Mouse (Mus musculus): Measurements from ENCODE around the gene Slc6a8.

Gene Slc6a8

DNA sequence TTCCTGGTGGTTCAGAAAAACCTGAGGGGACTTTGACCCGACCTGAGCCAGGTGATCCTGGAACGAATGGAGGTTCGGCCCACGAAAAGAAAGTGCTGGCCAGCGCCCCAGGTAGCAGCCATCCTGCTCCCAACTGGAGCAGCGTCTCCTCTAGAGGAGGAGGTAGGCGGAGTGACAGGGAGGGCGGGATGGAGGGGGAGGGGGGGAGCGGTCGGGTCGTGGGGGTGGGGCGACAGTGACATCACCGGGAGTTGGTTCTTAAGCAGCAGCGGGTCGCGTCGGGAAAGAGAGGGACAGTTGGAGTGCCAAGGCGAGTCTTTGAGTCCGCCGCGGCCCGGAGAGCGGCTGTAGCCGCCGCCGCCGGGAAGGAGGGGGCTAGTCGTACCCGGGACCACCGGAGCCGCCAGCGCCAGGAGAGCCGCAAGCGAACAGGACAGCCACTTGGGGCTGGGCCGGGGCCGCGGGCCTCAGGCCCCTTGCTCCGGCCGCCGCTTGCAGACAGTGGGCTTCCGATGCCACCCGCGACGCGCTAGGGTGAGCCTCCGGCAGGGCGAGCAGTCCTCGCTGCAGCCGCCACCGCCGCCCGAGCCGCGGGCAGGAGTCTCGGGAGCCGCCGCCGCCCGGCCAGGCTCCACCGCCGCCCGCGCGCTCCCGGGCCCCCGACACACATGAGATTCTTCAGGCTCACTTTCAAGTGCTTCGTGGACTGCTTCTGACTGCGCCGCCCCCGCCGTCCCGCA lies at the start of gene Slc6a8:
Gene Slc6a8, plus strand, starts transcription at position 272 of the 740 bp plus-strand sequence.
- DNase-seq (ENCODE audit: low spot score) = peak; percentile 72

DNA sequence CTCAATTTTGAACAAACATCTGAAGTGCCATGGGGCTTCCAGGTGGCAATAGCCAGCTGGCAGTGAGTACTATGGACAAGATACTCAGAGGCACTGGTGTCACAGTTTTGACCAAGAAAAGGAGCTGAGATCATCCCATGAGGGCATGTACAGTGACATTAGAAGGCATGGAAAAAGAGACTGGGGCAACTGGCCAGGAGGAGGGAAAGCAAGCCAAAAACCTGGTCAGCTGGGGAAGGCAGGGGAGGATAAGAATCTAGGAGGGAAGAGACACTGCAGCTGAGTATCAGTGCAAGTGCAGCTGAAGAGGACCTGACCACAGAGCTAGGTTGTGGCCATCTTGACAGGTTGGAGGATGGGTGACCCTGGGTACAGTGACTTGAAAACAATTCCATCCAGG lies 46.0 kb upstream of the Slc6a8 start:
- no peak for DNase-seq (ENCODE audit: low spot score)

DNA sequence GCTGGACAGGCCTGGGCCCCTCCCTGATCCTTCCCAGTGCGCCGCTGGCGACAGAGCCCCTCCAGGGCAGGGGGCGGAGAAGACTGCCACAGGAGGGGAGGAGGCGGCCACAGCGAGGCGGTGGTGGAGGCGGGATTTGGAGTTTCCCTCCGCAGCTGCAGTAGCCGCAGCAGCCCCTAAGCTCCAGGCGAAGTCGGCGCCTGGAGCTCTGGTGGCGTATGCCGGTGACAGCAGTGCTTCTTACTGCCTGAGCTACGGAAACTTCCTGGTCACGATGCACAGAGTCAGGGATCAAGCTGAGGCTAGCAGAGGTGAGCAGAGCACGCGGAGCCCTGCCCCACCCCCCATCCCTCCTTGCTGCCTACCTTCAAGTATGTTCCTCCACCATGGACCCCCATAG lies 37.5 kb upstream of the Slc6a8 start:
- no peak for DNase-seq (ENCODE audit: low spot score)

DNA sequence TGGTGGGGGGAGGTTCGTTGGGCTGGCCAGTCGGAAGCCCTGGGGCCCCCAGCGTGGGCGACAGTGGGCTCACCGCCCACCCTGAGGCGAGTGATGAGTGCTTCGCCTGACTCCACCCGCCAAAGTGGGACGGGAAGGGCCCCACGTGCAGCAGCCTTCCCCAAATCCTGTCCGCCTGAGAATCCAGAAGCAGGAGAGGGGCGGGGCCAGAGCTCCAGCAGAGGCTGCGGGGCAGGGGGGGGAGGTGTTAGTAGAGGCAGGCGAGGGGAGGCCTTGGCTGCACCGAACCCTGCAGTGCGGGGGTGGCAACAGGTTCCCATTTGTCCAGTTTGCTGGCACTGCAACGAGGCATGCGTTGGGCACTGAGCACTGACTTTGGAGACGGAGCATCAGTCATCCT lies 35.5 kb upstream of the Slc6a8 start:
- DNase-seq (ENCODE audit: low spot score) = peak; percentile 52

DNA sequence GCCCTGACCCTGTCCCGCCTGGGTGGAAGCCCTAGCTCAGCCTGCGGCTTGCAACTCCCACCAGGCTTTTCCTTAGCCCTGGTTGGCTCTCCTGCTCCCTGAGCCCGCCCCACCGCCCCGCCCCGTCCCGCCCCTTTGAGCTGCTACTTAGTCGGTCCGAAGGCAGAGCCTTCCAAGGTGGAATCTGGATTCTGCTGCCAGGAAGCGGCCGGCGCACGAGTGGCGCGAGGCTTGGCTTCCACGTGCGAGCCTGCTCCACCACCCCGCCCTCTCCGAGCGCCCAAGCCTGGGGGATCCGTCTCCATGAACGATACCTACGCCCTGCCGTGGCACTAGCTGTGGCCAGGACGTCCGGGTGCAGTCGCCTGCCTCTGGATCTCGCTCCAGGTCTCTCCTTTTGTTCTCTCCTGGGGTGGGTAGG lies 33.7 kb upstream of the Slc6a8 start, which contains the start of gene Dusp9:
Gene Dusp9, plus strand, starts transcription at position 165 of the 421 bp plus-strand sequence.
- DNase-seq (ENCODE audit: low spot score) = peak; percentile 59

DNA sequence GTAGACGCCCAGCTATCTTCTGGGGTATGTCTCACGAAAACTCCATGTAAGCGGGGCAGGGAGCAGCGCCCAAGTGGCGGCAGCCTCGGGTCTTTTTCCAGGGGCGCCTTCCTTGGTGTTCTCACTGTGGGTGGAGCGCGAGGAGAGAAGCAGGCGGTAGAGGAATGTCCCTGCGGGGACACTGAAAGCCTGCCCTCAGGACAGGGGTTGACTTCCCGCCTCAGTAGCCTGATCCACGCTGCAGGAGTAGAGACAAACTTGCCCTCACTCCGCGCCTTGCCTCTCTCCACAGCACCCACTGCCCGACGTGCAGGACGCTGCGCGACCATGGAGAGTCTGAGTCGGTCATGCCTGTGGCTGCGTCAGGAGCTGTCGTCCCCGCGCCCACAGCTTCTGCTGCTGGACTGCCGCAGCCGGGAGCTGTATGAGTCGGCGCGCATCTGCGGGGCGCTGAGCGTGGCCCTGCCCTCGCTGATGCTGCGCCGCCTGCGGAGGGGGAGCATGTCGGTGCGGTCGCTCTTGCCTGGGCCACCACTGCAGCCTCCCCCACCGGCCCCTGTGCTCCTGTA lies 33.0 kb upstream of the Slc6a8 start:
- DNase-seq (ENCODE audit: low spot score) = peak; percentile 39

- DNase-seq (ENCODE audit: low spot score) = no peak
Measured at GRCm38 (mm10) chrX:73645121-73645520, 27.8 kb upstream of the Slc6a8 start.

DNA sequence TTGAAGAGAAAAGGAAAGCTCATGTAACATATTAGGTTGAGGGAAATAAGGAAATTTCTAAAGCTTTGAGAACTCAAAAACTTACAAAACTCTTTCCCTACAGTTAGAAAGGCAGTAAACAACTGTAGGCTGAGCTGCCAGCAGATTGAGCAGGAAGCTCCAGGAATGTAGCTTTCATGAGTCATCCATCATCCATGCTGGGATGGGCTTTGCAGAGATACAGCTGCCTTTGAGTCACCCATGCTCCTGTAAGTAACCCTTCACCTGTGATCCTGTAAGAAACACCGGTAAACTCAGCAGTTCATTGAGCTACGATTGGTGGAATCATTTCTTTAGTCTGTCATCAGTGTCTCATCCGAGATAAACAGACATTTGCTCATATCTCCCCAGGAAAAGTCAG lies 22.1 kb upstream of the Slc6a8 start:
- no peak for DNase-seq (ENCODE audit: low spot score)

GRCm38 (mm10) chrX:73653392-73653791 lies 19.6 kb upstream of the Slc6a8 start:
- no peak for DNase-seq (ENCODE audit: low spot score)

- peak; percentile 80 for DNase-seq (ENCODE audit: low spot score)
Measured at GRCm38 (mm10) chrX:73654177-73654576, 18.8 kb upstream of the Slc6a8 start.

DNA sequence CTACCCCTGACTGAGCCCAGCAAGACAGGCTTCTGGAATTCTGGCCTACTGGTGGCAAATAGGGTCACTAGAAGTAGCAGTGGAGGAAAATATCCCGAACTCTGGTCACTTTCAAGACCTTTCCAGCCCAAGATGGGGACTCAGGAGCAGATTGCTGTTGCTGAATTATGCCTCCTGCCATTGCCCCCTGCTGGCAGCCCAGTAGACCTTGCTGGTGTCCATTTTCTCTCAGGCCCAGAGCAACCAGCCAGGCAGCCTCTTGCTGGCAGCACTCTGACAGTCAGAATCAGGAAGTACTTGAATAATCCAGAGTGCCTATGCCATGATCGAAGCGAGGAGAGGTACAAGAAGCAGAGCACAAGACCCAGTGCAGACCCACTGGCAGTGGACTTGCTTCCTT lies 17.4 kb upstream of the Slc6a8 start:
- peak; percentile 57 for DNase-seq (ENCODE audit: low spot score)

GRCm38 (mm10) chrX:73658391-73658790 lies 14.6 kb upstream of the Slc6a8 start:
- no peak for DNase-seq (ENCODE audit: low spot score)

DNA sequence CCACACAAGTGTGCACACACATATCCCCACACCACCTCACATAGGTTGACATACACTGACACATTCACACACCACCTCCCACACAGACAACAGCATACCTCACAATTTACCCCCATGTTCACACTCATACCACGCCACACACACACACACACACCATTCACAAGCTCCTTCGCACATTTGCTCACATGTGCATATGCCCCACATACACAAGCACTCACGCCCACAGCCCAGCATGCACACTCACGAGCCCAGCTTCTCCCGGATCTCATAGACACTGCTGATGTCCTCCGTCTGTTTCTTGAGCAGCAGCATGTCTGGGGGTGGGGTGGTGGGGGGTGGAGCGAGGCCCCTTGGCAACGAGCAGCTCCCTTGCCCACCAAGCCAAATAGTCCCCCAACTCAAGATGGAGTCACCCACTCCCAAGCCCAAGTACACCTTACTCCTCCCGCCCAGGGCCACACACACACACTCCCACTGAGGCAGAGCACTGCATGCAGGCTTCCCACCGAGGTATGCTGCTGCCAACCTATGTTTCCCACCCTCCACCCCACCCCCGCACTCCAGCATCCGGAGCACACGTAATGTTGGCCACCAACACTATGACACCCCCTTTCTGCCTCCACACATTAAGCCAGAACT lies 13.9 kb upstream of the Slc6a8 start:
- no peak for DNase-seq (ENCODE audit: low spot score)

DNA sequence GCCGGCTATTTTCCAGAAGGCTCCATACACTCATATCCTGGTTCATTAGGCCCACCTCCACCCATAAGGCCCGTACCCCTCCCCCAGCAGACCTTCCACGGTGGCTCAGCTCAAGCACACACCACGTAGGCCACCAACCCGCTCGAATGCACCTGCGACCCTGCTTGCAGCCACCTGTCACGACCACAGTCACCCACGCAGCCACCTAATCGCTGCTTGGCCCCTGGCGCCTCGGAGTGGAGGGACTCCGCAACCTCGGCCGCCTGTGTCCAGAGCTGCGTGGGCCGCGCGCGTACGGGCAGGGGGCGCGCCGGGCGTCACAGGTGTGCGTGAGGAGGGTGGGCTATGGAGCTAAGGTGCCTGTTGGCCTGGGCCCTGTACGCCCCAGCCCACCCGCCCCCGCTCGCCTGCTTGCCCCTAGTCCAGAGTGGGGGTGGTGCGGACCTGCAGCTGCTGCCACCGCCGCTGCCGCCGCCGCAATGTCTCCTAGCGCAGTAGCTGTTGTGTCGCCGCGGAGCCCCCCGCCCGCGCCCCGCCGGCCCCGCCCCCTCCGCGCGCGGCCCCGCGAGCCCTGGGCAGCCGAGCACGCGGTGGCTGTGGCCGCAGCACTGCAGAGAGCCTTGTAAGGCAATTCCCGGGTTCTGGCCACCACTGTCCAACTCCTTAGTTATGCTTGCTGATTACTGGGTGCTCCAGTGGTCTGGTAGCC lies 13.2 kb upstream of the Slc6a8 start, which contains the start of gene Pnck:
Gene Pnck, minus strand, starts transcription at position 543 of the 709 bp plus-strand sequence.
- peak; percentile 41 for DNase-seq (ENCODE audit: low spot score)

- DNase-seq (ENCODE audit: low spot score) = no peak
Measured at GRCm38 (mm10) chrX:73660284-73660665, 12.7 kb upstream of the Slc6a8 start.

- no peak for DNase-seq (ENCODE audit: low spot score)
Measured at GRCm38 (mm10) chrX:73663143-73663542, 9.8 kb upstream of the Slc6a8 start.

DNA sequence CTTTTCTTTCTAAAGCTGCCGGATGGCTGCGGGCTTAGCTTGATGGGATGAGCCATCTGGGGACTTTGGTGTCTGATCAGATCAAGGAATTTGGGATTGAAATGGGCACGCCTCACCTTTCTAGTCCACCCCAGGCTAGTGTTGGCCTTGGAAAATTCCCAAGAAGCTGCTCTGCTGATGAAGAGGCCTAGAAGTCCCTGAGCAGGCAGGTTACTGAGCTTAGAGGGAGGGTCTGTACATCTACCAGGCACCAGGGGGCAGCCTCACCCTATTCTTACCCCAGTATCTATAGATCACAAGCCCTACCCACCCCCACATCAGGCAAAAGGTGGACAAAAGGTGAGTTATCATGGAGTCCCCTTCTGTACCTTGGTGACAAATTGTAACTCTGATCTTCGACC lies 919 bp upstream of the Slc6a8 start:
- peak; percentile 61 for DNase-seq (ENCODE audit: low spot score)

- no peak for DNase-seq (ENCODE audit: low spot score)
Measured at GRCm38 (mm10) chrX:73673619-73673967, 643 bp downstream of the Slc6a8 start.

GRCm38 (mm10) chrX:73673968-73674661 lies 1.2 kb downstream of the Slc6a8 start:
- DNase-seq (ENCODE audit: low spot score) = peak; percentile 48

- no peak for DNase-seq (ENCODE audit: low spot score)
Measured at GRCm38 (mm10) chrX:73675231-73675630, 2.3 kb downstream of the Slc6a8 start.

- DNase-seq (ENCODE audit: low spot score) = no peak
Measured at GRCm38 (mm10) chrX:73676668-73677067, 3.7 kb downstream of the Slc6a8 start.

DNA sequence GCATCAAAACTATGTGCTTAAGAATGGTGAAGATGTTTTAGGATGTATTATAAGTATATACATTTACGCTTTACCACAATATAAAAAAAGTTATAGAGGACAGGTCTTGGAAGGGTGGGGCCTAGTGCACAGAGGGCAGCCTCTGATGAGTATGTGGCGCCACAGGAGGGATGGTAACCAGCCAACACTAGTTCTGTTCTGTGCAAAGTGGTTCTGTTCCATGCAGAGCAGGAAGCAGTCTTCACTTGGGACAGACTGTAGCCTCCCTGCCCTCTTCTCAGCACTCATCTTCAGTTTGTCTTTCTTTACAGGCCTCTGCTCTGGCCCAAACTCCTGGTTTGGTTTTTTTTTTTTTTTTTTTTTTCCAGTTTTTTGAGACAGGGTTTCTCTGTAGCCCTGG lies 11.2 kb downstream of the Slc6a8 start:
- DNase-seq (ENCODE audit: low spot score) = no peak

Measured in testis, postnatal 10 days (tissue).